Mouse (Mus musculus) cerebellum, postnatal 14 days (tissue): ENCODE results near the gene Pmm2.

ENCODE experiments used
- DNase-seq, 2 experiments: peaks; one replicate each; pipeline ENCODE4 v3.0.0; 2021; ENCODE audit warnings: mixed read lengths in 2 of 2

Pmm2 gene

GRCm38 (mm10) chr16:8637217-8638051 lies at the start of gene Pmm2, which contains the start of gene Tmem186:
Gene Pmm2, plus strand, starts transcription at chr16:8637674.
Gene Tmem186, minus strand, starts transcription at chr16:8637712.
- peak; percentile 89 for DNase-seq

- no peak for DNase-seq
These were observed 42.1 kb upstream of the Pmm2 start for GRCm38 (mm10) chr16:8595411-8595810.

- no peak for DNase-seq
These were observed 41.1 kb upstream of the Pmm2 start for GRCm38 (mm10) chr16:8596336-8596735.

GRCm38 (mm10) chr16:8597516-8597915 lies 40.0 kb upstream of the Pmm2 start:
- DNase-seq, result peak in 1 of 2 experiments; percentile 23

GRCm38 (mm10) chr16:8603789-8604188 lies 33.7 kb upstream of the Pmm2 start:
- DNase-seq, result no peak

GRCm38 (mm10) chr16:8610397-8610796 lies 27.1 kb upstream of the Pmm2 start:
- no peak for DNase-seq

GRCm38 (mm10) chr16:8612214-8613005 lies 25.1 kb upstream of the Pmm2 start:
- DNase-seq, result no peak

GRCm38 (mm10) chr16:8613039-8613438 lies 24.4 kb upstream of the Pmm2 start:
- DNase-seq, result peak; percentile 20 to 22

GRCm38 (mm10) chr16:8613447-8613846 lies 24.0 kb upstream of the Pmm2 start:
- DNase-seq, result no peak

- no peak for DNase-seq
These were observed 17.7 kb upstream of the Pmm2 start for GRCm38 (mm10) chr16:8619659-8620314.

GRCm38 (mm10) chr16:8620315-8621115 lies 17.0 kb upstream of the Pmm2 start:
- no peak for DNase-seq

- no peak for DNase-seq
These were observed 7.1 kb upstream of the Pmm2 start for GRCm38 (mm10) chr16:8630419-8630818.

GRCm38 (mm10) chr16:8631428-8631827 lies 6.0 kb upstream of the Pmm2 start:
- DNase-seq, result no peak

GRCm38 (mm10) chr16:8636867-8637216 lies 632 bp upstream of the Pmm2 start:
- DNase-seq, result no peak

- DNase-seq, result no peak
These were observed 657 bp downstream of the Pmm2 start for GRCm38 (mm10) chr16:8638131-8638530.

GRCm38 (mm10) chr16:8639466-8640191 lies 2.2 kb downstream of the Pmm2 start:
- DNase-seq, result no peak

- peak; percentile 54 to 57 for DNase-seq
These were observed 6.4 kb downstream of the Pmm2 start for GRCm38 (mm10) chr16:8643855-8644254.

GRCm38 (mm10) chr16:8645546-8645945 lies 8.1 kb downstream of the Pmm2 start:
- no peak for DNase-seq

- DNase-seq, result no peak
These were observed 12.5 kb downstream of the Pmm2 start for GRCm38 (mm10) chr16:8650007-8650406.

GRCm38 (mm10) chr16:8655108-8655507 lies 17.6 kb downstream of the Pmm2 start:
- no peak for DNase-seq

GRCm38 (mm10) chr16:8655599-8655998 lies 18.1 kb downstream of the Pmm2 start:
- DNase-seq, result no peak

GRCm38 (mm10) chr16:8656256-8656655 lies 18.8 kb downstream of the Pmm2 start:
- DNase-seq, result no peak
